Mouse (Mus musculus): ENCODE measurements around the gene Vgll4.
A peak's percentile ranks its signal among the peaks of the same experiment; 100 is the strongest.
"Not testable (repeated sequence)": the region's sequence is repeated elsewhere in the genome, so short reads cannot be mapped to it uniquely, and the experiment has no call there.

The Vgll4 gene

DNA sequence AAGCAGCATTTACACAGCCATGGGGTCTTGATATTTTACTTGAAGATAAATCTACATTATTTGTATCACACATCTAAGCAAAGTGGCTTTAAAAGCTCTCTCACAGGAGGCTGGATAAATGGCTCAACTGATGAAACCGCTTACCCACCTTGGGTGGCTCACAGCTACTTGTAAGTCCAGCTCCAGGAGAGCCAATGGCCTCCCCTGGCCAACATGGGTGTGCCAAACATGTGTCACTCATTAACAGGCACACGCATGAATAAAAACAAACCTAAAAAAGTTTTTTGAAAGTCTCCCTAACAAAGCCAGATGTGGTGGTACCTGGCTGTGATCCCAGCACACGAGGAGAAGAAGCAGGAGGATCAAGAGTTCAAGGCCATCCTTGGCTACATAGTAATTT lies 34.4 kb downstream of the Vgll4 start:
- no peak for DNase-seq

DNA sequence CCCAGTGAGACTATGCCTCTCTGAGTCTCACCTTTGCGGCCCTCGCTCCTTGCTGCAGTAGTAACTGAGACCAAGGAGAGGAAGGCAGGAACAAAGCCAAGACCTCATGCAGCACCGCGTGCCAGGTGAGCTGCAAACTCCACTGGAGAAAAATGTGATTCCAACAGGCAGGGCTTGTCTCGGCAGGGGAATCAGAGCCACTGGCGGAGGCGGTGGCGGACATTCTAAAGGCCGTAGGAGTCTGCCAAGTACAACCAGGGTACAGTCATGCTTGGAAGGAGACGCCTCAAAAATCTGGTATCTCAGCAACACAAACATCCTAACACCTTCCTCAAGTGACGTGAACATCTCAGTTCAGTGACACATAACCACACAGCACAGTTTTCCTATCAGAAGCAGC lies 35.7 kb downstream of the Vgll4 start:
- peak; percentile 34 to 41 for DNase-seq

DNA sequence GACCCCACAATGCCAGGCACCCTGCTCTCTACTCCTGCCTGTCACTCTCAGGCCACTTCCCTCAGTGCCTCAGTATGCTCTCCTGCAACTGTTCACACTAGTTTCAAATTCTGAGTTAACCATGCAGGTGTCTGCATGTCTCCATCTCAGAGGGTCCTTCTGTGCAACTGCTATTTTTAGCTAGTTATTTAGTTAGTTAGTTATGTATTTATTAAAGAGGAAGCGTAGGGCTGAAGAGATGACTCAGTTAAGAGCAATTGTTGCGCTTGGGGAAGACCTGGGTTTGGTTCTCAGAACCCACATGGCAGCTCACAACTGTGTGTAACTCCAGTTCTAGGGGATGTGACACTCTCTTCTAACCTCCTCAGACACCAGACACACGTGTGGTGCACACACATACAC lies 36.8 kb downstream of the Vgll4 start:
- DNase-seq = no peak

DNA sequence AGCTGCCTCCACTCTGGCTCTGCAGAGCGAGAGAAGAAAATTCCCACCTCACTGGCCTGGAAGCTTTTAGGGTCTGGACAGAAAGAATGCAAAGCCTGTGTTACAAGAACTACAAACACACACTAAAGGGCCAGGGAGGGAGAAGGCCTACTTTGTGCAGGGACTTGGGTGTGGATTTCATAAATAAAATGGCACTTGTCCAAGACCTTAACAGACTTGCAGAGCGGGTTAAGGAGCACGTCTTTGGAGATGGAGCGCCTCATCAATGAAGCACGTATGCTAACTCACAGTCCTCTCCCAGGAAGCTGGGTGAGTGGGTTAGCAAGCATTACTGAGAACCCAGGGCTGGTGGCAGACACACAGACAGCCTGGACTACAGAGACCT lies 37.7 kb downstream of the Vgll4 start:
- DNase-seq = no peak

DNA sequence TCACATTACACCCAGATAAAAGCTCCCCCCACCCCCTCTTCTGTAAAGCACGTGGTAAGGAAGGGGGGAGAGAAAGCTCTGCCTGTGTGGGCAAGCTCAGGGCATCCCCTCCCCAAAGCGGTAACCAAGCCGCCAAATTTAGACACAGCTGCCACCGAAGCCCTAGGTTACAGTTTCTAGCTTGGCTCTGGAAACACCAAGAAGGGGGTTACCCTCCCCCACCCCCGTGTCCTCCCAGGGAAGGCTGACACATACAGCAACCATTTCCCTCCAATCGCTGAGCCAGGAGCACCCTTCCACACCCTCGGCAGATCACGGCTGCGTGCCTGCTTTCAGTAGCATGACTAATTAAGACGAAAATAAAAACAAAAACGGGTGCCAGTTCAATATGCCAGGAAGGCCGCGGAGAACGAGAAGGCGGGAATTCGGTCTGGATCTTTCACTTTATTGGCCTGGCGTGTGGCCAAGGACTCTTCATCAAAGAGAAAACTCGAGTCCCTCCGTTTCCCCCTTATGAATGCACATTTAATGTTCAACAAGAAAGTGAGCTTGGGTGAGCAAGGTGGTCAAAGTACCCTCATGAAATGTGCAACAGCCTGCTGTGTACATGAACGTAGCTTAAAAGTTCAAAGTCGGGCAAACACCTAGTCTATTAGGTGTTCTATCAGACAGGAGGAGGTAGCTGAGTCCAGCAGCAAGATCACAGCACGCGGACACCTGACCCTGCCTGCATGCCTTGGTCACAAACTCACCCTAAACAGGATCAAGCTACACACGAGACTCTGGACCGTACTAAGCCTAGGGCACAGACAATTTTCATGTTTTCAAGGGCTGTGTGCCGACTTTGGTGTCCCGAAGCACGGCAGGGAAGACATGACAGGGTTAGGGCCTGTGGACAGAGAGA lies 38.3 kb downstream of the Vgll4 start:
- DNase-seq = peak; percentile 52 to 60

DNA sequence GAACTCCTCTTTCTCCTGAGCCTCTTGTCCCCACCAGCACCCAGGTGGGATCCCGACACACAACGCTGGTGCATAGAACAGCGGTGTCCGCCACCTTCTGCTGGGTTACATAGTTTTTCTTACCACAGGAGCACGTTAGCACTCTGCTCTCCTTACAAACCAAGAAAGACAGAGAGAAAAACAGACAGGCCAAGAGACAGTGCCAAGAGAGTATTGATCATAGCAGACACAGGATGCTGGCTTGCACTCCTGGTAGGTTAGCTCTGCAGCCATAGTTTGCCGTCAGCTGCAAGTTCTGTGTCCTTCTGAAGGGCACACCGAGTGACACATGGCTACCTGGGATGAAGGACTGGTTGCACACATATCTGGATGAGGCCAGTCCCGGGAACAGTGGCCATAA lies 39.1 kb downstream of the Vgll4 start:
- DNase-seq = peak in 1 of 2 experiments; percentile 39

DNA sequence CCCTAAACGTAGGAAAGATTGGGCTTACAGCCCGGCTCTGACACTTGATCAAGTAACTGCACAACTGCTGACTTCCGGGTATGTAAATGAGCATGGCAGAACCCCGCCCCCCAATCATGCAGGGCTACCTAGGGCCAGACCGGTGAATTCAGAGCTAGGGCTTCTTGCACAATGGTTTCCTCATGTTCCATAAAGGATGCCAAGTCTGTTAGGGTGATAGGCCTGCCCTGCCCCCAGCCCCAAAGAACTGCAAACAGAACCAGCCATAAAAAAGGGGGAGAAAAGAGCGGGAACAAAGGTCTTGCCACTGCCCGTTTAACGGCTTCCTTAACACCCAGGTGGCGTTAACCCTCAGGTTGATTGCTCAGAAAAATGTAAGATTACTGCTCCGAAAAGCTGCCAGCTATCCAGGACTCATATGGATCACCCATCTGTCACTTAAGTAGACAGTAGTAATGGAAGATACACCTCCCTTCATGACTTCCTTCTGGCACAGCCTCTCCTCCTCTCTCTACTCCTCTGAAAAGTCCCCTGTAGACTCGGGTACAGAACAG lies 39.7 kb downstream of the Vgll4 start:
- DNase-seq = peak; percentile 46 to 52

DNA sequence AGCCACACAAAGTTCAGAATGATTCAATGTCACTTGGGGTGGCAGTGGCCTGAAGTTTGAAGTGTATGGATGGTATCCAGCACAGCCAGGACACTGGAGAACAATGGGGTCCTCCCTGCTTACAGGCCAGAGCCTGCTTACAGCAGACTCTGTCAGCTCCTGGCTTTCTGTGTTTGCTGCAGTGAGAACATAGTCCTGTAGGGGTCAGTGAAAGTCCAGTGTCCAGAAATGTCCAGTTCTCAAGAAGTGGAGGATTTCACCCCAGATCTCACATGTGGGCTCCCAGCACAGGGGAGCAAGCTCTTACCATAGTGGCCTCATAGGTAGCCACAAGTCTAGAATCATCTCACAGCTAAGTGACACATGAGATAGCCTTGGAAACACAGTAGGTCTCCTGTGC lies 40.4 kb downstream of the Vgll4 start:
- peak; percentile 68 for DNase-seq

DNA sequence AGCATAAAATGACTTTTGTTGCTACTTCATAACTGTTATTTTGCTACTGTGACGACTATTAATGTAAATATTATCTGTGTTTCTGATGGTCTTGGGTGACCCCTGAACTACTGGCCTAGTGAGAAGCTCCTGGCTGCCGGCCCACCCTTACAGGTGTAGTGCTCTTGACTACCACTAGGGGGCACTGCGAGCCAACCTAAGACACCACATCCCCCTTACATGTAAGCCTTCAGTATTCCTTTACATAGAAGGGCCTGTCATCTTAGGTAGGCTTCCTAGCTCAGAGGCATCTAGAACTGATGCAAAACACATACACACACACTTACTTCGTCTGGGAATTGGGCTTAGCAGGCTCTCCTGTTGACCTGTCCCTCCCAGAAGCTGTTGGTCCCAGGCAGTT lies 41.3 kb downstream of the Vgll4 start:
- DNase-seq = peak; percentile 70 to 87

DNA sequence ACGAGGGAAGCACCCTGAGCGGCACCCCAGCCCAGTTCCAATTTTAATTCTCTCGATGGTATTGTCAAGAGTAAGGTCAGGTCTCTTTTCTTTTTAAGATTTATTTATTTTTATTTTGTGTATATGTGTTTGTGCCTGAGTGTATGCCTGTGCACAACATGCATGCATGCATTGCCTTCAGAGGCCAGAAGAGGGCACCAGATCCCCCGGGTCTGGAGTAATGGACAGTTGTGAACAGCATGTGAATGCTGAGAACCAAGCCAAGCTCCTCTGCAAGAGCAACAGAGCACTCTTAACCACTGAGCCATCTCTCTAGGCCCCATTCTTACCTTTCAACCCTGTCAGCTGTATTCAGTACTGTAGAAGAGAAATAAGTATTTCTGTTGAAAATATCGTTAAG lies 42.4 kb downstream of the Vgll4 start:
- no peak for DNase-seq

DNA sequence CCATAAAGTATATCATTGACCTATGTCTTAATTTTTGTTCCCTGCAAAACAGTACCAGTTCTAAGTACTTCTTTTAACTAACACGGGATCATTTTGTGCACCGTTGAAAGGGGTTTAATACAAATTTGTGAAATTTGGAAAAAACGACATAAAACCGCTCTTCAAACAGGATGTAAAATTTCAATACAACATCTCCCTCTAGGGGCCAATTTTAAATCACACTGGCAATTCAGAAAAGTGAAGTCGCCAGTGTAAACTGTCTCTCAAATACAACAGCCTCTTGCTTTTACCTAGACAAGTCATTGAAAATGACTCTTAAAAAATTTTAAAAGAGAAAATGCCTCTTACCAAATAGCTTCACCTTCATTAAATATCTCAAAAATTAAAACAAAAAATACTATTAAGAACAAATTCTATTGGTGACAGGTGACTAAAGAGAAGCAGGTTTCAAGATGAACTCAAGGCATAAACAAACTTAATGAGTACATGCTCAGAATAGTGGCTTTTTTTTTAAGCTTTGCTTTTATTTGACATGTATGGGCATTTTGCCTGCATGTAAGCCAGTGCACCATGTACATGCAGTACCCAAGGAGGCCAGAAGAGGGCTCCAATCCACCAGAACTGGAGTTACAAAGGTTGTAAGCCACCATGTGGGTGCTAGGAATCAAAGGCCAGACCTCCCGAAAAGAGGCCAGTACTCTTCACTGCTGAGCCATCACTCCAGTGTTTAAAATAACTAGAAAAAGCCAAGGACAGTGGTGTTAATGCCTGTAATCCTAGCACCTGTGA lies 43.2 kb downstream of the Vgll4 start:
- peak in 1 of 2 experiments; percentile 43 for DNase-seq

DNA sequence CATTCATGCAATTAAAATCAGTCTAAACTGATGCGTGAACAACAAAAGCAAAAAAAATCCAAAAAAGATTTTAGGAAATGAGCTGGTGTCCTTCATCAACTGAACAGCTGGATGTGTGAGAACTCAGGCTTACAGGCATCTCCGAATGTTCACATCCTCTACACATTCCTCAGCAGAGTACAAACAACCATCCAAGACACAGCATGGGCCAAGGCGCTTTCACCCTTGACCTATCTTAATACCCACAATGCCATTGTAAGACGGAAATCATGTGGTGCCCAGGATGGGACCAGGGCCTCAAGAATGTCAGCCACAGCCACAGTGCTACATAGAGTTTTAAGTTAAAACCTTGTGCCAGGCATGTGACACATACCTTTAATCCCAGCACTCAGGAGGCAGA lies 44.6 kb downstream of the Vgll4 start:
- no peak for DNase-seq

DNA sequence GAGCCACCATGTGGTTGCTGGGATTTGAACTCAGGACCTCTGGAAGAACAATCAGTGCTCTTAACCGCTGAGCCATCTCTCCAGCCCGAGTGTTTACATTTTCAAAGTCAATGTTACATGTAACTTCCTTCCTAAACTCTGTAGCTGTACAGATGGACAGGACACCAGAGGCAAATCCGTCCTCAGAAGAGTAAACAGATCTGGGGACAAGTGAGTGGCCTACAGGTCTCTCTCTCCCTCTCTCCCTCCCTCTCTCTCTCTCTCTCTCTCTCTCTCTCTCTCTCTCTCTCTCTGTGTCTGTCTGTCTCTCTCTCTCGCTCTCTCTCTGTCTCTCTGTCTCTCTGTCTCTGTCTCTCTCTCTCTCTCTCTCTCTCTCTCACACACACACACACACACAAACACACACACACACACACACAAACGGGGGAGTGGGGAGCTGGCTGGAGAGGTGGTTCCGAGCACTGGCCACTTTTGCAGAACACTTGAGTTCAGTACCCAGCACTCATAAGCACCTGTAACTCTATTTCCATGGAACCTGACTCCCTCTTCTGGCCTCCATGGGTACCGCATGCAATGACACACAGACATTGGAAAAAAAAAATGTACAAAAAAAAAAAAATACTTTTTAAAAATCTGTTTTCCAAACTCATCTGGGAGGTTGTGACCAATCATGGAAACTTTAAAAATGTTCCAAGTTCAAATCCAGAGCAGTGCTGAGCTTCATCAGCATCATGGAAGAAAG lies 47.3 kb downstream of the Vgll4 start:
- DNase-seq = not testable (repeated sequence)

DNA sequence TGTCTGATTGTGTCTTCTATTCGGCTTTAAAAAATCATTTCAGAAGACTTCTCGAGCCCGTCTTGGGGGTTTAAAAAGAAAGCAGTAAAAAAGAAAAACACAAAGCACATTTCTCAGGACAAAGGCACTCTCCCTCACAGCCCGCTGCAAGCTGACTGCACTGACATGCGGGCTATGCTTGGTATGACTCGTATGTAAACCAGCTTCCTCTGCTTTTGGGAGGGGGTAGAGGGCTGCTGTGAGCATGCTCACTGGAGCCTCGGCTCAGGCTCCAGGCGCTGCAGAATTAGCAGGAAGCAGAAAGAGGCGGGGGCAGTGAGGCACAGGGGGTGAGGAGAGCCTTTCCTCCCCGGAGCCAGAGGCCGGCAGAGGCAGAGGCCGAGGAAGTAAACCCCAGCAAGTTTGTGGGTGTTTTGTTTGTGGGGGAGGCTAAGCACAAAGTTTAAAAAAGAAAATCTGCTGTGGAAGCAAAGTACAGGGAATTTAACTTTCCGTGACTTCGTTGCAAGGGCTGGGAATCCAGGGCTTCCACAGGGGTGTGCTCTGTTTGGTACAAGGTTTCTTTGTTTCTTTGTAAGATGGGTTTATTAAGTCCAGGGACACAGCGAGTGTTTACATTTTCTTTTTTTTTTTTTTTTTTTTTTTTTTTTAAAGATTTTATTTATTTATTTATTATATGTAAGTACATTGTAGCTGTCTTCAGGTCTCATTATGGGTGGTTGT lies 48.0 kb downstream of the Vgll4 start:
- no peak for DNase-seq

DNA sequence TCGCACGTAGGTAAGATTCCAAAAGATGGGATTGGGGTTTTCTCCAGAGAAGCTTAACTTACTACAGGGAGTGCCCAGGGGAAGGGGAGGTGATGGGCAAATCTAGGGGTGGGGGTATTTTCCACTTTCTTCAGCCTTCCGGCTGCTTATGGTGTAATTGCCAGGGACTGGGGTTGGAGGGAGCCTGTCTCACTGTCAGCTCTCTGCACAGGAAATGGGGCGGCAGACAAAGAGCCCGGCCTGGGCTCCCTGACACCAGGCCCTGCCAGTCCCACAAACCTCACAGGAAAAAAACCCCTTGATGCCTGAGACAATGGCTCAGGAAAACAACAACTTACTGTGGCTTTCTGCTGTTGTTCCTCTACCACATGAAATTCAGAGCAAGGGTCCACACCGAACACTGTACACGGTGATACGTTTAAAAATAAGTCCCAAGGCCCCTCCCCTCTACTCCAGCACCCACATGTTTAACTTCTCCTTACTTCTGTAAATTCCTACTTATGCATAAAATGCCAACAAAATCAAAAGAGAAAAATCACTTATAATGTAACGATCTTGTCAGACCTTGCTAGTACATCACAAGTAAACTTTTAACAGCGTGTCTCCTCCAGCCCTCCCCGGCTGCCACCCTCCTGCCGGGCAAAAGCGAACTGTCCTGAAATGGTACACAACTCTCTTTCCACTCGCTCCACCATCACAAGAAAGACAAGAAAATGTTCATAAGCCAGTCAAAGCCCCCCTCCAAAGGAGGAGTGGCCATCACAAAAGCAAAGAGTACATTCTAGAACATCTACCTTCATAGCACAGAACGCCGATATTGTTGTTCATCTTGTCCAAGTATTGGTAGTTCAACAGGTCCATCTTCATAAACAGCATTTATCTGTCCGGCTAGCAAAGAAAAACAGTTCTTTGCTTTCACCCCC lies 49.0 kb downstream of the Vgll4 start:
- DNase-seq = no peak

DNA sequence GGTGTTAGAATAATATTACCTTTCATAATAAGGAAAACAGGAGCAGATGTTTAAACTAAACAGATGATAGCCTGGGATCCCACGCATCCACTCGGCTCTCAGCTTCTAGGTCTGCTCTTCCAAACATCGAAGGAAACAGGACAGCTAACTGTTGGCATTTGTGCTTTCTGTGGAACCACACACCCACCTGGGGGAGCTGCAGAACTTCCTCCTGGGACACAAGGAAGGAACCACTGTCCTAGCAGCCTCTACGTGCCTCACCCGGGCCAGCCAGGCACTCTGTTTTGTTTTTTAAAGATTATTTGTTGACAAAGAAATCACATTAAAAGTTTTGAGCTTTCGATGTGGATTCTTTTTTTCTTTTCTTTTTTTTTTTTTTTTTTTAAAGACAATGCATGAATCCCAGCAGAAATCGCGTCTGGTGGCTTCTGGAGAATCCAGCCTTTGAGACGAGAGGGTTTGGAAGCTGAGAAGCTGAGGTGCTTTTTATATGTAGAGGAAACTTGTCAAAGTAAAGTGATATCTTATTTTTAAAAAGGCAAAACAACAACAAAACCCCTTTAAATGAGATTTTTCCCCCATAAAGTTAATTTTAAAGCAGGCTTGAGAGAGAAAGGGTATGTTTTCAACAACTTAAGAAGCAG lies 50.0 kb downstream of the Vgll4 start:
- DNase-seq = no peak

DNA sequence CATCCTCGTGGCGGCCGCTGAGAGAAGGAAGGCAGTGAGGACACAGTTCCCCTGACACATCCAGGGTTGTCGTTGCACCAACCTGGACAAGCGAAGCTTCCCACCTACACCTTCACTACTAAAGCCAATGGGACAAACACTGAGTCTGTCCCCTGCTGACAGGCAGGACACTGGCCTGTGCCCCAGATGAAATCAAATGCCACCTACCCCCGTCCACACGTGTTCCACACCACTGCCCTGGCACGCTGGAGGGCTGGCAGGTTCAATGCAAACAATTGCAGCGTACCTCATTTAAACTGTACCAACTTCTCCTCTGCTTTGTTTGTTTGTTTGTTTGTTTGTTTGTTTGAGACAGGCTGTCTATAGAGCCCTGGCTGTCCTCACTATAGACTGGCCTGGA lies 50.8 kb downstream of the Vgll4 start:
- no peak for DNase-seq

DNA sequence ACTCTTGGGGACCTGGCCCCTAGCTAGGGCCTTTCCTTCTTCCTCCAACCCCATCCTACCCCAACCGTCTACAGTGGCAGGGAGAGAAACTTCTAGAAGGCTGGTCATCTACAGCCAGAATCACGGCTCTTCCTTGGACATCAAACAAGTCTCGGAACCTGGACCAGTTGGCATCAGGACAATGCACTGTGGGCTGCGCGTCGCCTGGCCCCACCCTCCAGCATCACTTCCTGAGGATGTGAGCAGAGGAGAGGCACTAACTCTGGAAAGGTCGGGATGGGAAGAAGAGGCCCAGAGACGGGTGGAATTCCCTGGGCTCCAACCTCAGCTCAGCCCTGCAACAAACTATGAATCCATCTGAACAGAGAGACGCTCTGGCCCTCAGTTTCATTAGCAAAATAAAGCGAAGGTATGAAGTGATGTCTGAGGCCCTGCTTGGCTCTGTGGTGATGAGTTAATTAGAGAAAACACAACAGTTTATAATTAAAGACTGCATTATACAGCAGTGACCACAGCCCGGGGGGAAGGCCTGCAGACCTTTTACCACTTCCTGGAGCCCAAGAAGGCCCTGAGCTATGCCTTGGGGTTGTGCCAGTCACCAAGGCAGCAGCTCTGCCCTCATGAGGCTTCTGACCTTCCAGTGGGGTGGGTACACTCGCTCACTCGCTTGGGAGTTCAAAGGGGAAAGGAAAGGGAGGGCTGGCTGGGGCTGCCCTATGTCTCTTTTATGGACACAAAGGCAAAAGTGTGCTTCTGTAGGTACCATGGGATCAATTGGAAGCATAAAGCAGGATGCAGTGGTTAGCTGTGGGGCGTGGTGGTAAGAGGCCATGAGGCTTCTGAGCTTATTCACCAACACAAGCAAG lies 51.8 kb downstream of the Vgll4 start:
- no peak for DNase-seq

DNA sequence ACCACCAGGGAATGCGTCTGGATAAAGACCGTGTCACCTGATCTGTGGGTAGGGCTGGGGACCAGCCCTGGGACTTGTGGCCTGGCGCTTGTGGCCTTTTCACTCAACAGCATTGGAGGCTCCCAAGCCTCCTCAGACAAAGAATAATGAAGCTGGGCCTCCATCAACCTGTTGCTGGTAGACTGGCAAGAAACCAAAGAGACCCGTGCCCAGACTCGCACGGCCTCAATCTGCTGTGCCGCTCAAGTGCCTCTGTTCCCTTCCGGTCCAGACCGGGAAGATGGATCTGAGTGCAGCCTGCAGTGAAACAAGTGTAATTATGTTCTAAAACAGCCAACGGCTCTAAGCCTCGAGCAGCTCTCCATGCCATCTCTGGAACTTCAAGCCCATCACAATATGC lies 52.7 kb downstream of the Vgll4 start:
- DNase-seq = no peak

DNA sequence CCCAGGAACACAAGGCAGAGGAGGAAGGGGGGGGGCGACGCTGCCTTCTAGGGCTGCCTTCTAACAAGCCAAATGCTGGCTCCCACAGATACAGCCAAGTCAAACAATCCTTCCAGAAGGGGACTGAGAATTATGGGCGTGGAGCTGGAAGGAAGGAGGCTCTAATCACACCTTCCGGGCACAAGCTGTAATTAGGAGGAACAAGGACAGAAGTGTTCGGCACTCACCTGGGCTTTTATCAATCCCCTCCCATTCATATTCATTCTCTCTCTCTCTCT lies 53.1 kb downstream of the Vgll4 start:
- no peak for DNase-seq

Data from cerebellum, adult 18-20 months (tissue).